Mouse (Mus musculus) T-cell, adult 2 months (primary cell): Measurements from ENCODE around the gene Maml3.

Experiments
- DNase-seq: peaks from one replicate; pipeline ENCODE4 v3.0.0; 2022; ENCODE audit warnings: low spot score

The Maml3 gene

GRCm38 (mm10) chr3:52090230-52090873 lies 14.5 kb downstream of the Maml3 start:
- no peak for DNase-seq

DNA sequence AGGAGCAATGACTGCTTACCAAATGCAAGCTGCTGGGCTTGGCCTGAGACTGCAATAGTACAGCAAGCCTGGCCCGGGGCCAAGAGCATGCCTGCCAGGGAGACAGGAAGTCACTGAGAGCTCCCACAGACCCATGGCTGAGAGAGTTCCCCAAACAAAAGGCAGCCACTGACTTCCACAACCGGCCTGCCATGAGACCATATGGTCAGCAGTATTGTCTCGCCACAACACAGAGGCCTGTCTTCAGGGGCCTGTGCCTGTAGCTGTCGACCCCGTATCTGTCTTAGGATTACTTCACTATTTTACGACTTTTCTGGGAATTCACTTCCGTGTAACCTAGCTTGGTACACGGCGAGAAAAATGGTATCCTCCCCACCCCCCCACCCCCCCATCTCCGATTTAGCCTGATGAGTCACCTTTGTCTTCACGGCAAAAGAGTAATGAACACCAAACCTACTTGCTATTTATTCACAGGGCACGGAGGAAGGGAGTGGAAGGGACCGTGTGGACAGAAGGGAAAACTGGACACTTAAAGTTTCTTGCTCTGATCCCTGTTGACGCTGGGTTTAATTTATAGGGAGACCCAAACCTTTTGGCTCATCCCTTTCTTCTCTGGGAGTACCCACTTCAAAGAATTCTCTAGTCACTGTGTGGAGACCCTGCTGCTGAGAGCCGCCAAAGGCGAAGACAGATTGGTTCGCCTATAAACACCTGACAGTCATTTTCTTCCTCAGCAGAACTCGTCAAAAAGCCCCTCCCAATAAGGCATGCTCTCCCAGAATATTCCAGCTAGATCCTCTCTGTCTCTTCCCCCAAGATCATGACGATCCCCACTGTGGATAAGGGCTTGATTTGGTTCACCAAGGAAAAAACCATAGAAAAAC lies 16.2 kb downstream of the Maml3 start:
- DNase-seq: peak; percentile 82

- no peak for DNase-seq
Measured at GRCm38 (mm10) chr3:52087636-52088280, 17.1 kb downstream of the Maml3 start.

- DNase-seq: no peak
Measured at GRCm38 (mm10) chr3:52078763-52079162, 26.1 kb downstream of the Maml3 start.

- no peak for DNase-seq
Measured at GRCm38 (mm10) chr3:52073959-52074358, 30.9 kb downstream of the Maml3 start.

DNA sequence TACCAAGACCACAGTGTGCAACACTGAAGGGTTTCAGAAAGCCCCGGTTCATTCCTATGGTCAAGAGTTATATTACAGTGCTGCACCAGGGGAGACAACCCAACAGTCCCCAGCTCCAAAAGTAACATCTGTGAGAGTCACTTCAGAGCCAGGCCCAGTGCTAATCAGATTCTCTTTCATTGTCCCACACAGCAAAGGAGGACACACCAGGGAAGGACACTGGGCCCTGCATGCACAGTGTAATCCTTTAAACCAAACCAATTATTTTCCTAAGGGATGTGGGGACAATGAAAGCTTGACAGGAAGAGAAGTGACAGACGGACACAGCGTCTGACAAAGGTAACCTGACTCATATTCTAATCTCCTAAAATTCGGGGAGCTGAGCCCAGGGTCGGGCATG lies 32.9 kb downstream of the Maml3 start:
- no peak for DNase-seq

GRCm38 (mm10) chr3:52070163-52070478 lies 34.8 kb downstream of the Maml3 start:
- no peak for DNase-seq

- peak; percentile 81 for DNase-seq
Measured at GRCm38 (mm10) chr3:52069304-52070162, 35.3 kb downstream of the Maml3 start.

GRCm38 (mm10) chr3:52068885-52069284 lies 36.0 kb downstream of the Maml3 start:
- no peak for DNase-seq

GRCm38 (mm10) chr3:52067181-52067580 lies 37.7 kb downstream of the Maml3 start:
- DNase-seq: no peak

GRCm38 (mm10) chr3:52066142-52066541 lies 38.7 kb downstream of the Maml3 start:
- no peak for DNase-seq

DNA sequence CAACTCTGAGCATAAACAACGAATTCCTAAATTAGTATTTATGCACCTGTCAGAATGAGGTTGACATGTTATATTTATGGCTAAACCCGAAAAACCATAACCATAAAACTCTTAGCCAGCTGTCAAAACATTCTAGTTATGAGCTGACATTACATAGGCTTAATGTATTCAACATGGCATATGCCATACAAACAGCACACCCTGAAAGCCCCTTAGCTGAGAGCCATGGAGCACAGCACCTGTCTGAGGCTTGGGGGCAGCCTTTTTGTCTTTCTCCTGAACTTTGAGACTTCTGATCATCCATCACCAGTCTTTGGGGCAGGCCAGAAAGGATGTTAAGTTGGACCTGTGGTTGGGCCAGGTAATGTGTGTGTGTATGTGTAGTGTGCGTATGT lies 41.6 kb downstream of the Maml3 start:
- no peak for DNase-seq

GRCm38 (mm10) chr3:52062389-52063260 lies 42.3 kb downstream of the Maml3 start:
- DNase-seq: no peak

DNA sequence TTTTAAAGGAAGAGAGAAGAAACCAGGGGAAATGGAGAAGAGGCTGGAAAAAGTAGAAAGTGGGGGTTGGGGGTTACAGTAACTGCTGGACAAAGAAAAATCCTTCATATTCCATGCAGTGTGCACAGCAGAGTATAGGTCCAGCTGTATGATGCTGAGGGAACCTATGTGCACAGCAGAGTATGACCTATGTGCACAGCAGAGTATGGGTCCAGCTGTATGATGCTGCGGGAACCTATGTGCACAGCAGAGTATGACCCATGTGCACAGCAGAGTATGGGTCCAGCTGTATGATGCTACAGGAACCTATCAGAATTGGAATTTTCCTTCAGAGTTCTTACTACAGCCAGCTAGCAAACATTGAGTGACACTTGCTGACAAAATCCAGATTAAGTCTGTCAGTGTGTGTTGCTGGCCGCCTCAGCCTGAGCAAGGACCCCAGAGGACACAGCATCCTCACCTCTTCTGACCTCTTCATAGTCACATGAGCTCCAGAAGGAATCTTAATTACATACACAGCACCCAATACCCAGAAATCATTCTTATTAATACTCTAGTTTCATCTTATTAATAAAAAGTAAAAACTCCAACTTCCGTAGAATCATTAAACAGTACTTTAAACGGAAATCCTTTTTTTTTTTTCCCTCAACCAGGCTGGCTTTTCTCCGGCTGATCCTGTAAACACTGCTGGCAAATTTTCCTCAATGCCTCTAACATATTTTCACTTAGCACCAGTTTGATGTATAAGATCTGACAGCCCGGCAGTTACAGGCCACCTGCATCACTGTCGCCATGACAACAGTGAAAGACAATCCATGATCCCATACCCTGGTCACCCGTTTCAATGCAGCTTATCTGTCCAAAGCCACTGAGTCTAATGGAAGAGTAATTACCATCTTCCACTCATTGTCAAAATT lies 43.1 kb downstream of the Maml3 start:
- no peak for DNase-seq

DNA sequence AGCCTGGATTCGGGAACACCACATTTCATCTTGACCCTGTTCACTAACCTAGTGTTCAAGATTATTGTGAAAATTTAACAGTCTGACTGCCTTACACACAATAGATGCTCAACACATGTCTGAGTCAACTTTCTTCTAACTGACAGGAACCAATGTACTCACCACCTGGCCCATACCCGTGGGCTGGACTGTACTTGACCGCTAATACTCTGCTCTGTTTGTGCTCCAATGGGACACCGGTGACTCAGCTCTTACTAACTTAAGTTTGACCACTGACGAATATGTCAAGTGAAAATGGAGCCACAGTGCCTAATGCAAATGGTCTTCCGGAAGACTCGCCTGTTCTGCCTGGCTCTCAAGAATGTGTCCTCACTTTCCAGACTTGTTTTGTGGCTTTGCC lies 44.0 kb downstream of the Maml3 start:
- no peak for DNase-seq

- DNase-seq: no peak
Measured at GRCm38 (mm10) chr3:52051801-52052200, 53.1 kb downstream of the Maml3 start.

DNA sequence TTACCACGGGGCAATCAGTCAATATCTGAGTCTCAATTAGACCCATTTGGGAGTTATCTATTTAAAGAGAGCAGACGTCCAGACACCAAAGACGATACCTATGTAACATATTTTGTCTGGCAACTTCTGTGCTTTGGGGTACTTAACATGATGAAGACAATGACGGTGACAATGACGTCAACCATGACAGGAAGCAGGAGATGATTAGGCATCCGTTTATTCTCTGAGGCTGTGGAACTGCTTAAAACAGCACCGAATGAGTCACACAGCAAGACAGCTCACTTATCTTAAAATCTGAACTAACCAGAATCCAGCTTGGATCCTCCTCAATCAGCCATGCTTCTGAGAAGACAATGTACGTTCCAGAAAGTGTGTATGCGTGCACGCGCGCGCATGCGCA lies 56.8 kb downstream of the Maml3 start:
- DNase-seq: no peak

DNA sequence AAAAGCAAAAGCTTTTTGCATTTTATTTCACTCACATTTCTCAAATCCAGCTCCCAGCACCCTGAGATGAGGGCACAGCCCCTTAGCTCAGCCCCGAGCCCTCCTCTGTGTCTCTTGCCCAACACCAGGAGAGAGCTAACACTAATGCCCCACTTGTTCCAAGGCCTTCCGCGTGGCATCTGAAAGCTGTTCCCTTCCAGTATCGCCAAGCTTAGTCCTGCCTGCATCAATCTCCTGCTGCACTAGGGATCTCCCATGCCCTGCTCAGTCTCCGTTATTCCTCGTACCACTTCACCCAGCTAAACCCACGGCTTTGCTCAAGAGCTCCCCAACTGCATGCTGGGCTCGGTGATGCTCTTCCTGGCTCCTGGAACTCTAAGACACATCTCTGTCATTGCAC lies 57.3 kb downstream of the Maml3 start:
- no peak for DNase-seq

GRCm38 (mm10) chr3:52046895-52047372 lies 57.9 kb downstream of the Maml3 start:
- DNase-seq: peak; percentile 76
